Mouse (Mus musculus) heart, postnatal 36 days (tissue): ENCODE data around the gene Slc19a3. TPM values are rescaled to one million over a fixed set of nuclear protein-coding genes. Genes with fewer than 3 reads are reported as not detected.

Experiments used
- DNase-seq, 2 experiments: peaks; one replicate each; pipeline ENCODE4 v3.0.0; 2021 to 2022
- intact Hi-C: fragments of 180-260 bp; cut with DNase I; formaldehyde crosslinking; loops from one replicate; pipeline ENCODE4 v1.15.1; 2025
- total RNA-seq, 2 experiments: library from RNA; stranded (reverse); gene quantifications; 2 replicates each; pipeline ENCODE4 v1.2.3; 2021

Gene Slc19a3
- total RNA-seq, result under 1 TPM; 0.43 to 0.67 TPM

GRCm38 (mm10) chr1:83038109-83038672 is at the start of gene Slc19a3:
TSS of gene Slc19a3 (minus strand) at chr1:83038448.
- intact Hi-C loops, result no loop called here
- peak; percentile 7 to 27 for DNase-seq

- no peak for DNase-seq
- intact Hi-C loops, result no loop called here
Observed at GRCm38 (mm10) chr1:83084790-83085189, 46.5 kb upstream of the Slc19a3 start.

GRCm38 (mm10) chr1:83077016-83077415 is 38.8 kb upstream of the Slc19a3 start:
- intact Hi-C loops, result loop anchor here (2.0 to 10.0 kb wide), 2 partner anchors 290 to 522 kb away; no protein-coding TSS in a partner anchor
- no peak for DNase-seq

- DNase-seq, result no peak
- intact Hi-C loops, result loop anchor here (2.0 to 10.0 kb wide), 2 partner anchors 290 to 522 kb away; no protein-coding TSS in a partner anchor
Observed at GRCm38 (mm10) chr1:83076190-83076917, 38.1 kb upstream of the Slc19a3 start.

- no peak for DNase-seq
- intact Hi-C loops, result loop anchor here (2.0 to 10.0 kb wide), 2 partner anchors 289 to 521 kb away; no protein-coding TSS in a partner anchor
Observed at GRCm38 (mm10) chr1:83075526-83076189, 37.4 kb upstream of the Slc19a3 start.

- intact Hi-C loops, result no loop called here
- DNase-seq, result no peak
Observed at GRCm38 (mm10) chr1:83067205-83067604, 29.0 kb upstream of the Slc19a3 start.

GRCm38 (mm10) chr1:83066577-83066976 is 28.3 kb upstream of the Slc19a3 start:
- no peak for DNase-seq
- intact Hi-C loops, result no loop called here

- DNase-seq, result no peak
- intact Hi-C loops, result loop anchor here (2.0 kb wide), 1 partner anchor 122 kb away; no protein-coding TSS in a partner anchor
Observed at GRCm38 (mm10) chr1:83064851-83065250, 26.6 kb upstream of the Slc19a3 start.

- no peak for DNase-seq
Observed at GRCm38 (mm10) chr1:83060643-83061042, 22.4 kb upstream of the Slc19a3 start, which contains the start of gene Krtap28-13. TSS of gene Krtap28-13 (plus strand) at chr1:83060930.

GRCm38 (mm10) chr1:83059278-83059677 is 21.0 kb upstream of the Slc19a3 start, which contains the start of gene A030005K14Rik:
TSS of gene A030005K14Rik (minus strand) at chr1:83059378.
- DNase-seq, result no peak
- intact Hi-C loops, result no loop called here

More at GRCm38 (mm10) chr1:83060643-83061042, 22.4 kb upstream of the Slc19a3 start, which contains the start of gene Krtap28-13:
- intact Hi-C loops, result no loop called here

GRCm38 (mm10) chr1:83058481-83058880 is 20.2 kb upstream of the Slc19a3 start:
- intact Hi-C loops, result no loop called here
- DNase-seq, result no peak

GRCm38 (mm10) chr1:83044882-83045427 is 6.7 kb upstream of the Slc19a3 start, which contains the start of gene Gm47969:
TSS of gene Gm47969 (plus strand) at chr1:83044932.
- intact Hi-C loops, result no loop called here
- no peak for DNase-seq

- intact Hi-C loops, result no loop called here
- DNase-seq, result no peak
Observed at GRCm38 (mm10) chr1:83042380-83042779, 4.1 kb upstream of the Slc19a3 start, which contains the start of gene Krtap28-10. TSS of gene Krtap28-10 (minus strand) at chr1:83042480.

GRCm38 (mm10) chr1:83039080-83039479 is 832 bp upstream of the Slc19a3 start:
- DNase-seq, result no peak
- intact Hi-C loops, result no loop called here

- intact Hi-C loops, result no loop called here
- no peak for DNase-seq
Observed at GRCm38 (mm10) chr1:83036892-83037667, 1.2 kb downstream of the Slc19a3 start.

- DNase-seq, result no peak
- intact Hi-C loops, result no loop called here
Observed at GRCm38 (mm10) chr1:83034509-83034908, 3.7 kb downstream of the Slc19a3 start.

GRCm38 (mm10) chr1:83032508-83032907 is 5.7 kb downstream of the Slc19a3 start:
- intact Hi-C loops, result no loop called here
- no peak for DNase-seq

GRCm38 (mm10) chr1:83031950-83032349 is 6.3 kb downstream of the Slc19a3 start:
- DNase-seq, result no peak
- intact Hi-C loops, result no loop called here

GRCm38 (mm10) chr1:83016556-83016955 is 21.7 kb downstream of the Slc19a3 start:
- DNase-seq, result no peak
- intact Hi-C loops, result no loop called here

GRCm38 (mm10) chr1:83015329-83015879 is 22.8 kb downstream of the Slc19a3 start:
- intact Hi-C loops, result no loop called here

More at GRCm38 (mm10) chr1:83015329-83015879, 22.8 kb downstream of the Slc19a3 start:
- no peak for DNase-seq
